Mouse (Mus musculus) v-Abl transformed pro-B cells (cell line): ENCODE measurements at regions not wholly inside any gene's neighbourhood (a gene's known extent, or its start where the extent isn't known, plus 50 kb on each side); places are given as distances from the start of the nearest gene placed in this dataset.
"Not testable (repeated sequence)": the region's sequence is repeated elsewhere in the genome, so short reads cannot be mapped to it uniquely, and the experiment has no call there.

Experiments used
- in situ Hi-C, 2 experiments: fragments of 400-800 bp; cut with MboI; formaldehyde crosslinking; loops; one replicate each; pipeline ENCODE4 v1.15.1; 2025; ENCODE audit not compliant: unreplicated experiment in 2 of 2

DNA sequence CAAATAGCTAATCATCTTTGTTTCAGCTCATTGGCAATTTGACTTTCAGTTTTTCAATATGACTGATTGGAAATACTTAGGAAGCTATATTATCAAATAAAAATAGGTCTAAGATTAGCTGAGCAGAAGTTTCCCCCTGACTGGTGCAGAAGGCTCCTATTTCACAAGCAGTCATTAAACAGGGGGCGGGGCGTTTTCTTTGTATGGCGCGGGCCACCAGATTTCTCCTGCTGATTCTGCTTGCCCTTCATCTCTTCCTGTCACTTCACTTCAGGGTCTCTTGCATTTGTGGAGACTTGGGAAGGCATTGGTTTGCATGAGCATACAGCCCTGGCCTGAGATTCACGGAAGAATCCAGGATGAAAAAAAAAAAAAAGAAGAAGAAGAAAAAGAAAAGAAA lies 102.3 kb upstream of the Adgrl2 start:
- in situ Hi-C loops, result no loop called here

DNA sequence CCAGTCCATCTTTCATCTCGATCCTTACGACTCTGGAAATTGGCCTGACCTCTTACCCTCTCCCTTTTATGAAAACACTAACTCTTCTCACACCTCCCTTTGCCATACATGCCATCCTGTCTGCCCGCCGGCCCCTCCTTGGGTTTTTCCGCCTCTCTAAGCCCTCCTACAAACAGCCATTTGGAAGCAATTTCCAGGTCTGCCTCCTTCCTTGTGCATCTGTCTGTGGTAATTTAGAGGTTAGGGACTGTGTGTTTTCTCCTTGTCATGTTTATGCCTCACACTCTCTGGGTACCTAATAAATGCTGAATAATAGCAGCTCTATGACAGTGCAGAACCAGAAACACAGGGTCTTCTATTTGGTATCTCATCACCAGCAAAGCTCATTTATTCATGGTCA lies 99.7 kb upstream of the Adgrl2 start:
- in situ Hi-C loops, result no loop called here

DNA sequence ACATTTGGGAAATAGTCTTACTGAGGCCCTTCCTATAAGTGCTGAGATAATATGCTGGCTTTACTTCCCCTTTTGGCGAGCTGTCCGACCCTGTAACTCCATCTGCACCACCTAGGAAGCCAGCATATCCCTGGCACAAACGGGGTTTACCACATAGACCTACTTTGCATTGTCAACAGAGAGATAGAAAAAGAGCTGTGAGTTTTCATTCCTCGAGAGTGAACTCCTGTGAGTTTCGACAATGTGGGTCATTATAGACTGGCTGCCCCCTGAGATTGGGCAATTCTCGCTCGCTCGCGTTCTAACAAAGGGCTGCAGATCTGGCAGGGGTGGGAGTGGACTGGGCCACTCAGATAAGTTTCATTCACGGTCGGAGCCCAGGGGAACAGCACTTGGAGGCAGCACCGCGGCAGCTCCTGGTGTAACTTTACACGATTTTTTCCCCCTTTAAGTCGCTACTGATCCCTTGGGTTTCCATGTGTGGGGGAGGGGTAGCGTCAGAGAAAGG lies 98.3 kb upstream of the Adgrl2 start:
- in situ Hi-C loops, result no loop called here

DNA sequence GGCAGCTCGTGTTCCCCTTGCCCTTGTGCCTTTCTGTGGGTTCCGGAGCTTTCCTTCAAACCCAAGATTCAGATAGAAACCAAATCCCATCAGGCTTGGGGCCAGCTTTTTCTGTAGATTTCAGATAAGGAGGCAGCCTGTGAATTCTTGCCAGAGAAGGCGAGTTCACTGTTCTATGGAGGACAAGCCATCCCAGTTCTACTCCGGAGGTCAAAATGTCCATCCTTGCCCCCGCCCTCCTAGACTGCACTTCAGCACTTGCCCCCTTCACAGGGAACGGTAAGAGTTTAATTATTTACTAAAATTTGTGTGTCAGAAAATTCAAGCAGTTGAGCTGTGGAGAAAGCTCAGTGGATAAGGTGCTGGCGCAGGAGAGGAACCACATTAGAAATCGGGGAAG lies 97.1 kb upstream of the Adgrl2 start:
- in situ Hi-C loops, result no loop called here

DNA sequence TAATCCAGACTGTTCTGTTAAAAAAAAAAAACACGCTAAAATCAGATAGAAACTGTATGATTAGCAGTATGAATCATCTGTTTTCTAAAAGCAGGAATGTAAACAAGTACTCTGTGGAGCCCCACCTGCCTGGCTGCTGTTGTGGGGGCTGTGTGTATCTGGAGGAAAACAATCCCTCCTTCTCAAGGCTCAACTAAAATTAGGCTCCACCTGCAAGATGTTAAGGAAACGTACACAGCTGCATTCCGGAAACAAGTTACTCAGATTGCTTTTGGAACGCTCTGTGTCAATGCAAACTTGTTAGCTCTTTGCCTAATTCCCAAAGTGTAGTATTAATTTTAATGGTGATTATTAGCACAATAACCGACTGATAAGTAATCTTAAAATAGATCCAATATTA lies 96.3 kb upstream of the Adgrl2 start:
- in situ Hi-C loops, result no loop called here

DNA sequence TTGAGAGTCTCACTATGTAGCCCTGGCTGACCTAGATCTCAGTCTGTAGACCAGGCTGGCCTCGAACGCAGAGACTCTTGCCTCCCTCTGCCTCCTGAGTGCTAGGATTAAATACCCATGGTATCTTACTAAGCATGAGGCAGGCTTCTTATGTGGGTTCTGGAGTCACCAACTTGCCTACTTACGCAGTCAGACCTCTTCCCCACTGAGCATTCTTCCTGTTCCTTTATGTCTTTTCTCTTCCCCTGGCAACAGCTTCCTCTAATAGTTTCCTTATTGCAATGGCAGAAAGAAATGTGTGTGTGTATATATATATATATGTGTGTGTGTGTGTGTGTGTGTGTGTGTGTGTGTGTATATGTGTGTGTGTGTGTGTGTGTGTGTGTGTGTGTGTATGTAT lies 95.7 kb upstream of the Adgrl2 start:
- in situ Hi-C loops, result no loop called here

DNA sequence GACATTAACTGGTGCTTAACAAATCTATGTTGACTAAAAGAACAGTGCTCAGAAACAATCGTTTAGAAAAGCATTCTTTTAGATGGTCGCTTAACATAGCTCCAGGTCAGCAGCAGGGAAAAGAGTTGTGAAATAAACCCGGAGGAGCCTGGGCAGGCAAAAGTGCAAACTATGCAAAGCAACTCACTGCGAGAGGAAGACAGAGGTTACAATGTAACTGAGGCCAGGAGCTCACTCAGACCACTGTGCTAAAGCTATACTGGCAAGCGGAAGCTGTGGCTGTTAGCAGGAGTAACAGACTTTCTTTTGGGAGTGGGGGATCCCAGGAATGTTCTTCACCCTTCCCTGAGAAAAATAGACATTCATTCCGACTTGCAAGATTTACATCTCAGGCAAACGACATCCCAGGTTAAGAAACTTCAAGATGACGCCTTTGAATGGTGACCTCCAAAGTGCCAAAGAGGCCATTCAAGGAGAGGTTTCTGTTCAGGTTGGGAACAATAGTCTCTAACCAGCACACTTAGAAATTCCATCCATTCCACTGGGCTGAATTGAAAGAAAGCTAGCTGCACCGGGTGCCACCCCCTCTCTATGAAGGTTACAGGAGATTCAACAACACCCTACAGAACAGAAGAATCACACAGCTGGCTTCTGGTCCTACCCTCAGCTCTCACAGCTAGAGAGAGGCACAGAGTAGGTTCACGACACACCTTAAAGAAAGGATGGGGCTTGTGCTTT lies 94.7 kb upstream of the Adgrl2 start:
- in situ Hi-C loops, result no loop called here

DNA sequence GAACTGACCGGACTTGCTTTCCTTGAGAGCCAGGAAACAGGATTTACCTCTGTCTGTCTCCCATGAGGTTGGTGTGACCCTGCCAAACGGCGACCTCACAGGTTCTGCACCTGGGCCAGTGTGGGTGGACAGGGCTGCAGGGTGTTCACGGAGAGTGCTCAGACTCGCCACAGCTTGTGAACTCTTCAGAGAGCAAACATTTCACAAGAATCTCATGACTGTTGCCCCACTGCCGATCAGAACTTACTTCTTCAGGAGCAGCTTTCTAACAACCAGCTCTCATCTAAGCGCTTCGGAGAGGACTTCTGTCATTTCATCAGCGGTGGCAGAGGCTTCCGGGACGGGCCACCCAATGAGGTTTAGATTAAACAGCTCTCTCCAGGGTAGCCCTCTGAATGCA lies 93.0 kb upstream of the Adgrl2 start:
- in situ Hi-C loops, result no loop called here

DNA sequence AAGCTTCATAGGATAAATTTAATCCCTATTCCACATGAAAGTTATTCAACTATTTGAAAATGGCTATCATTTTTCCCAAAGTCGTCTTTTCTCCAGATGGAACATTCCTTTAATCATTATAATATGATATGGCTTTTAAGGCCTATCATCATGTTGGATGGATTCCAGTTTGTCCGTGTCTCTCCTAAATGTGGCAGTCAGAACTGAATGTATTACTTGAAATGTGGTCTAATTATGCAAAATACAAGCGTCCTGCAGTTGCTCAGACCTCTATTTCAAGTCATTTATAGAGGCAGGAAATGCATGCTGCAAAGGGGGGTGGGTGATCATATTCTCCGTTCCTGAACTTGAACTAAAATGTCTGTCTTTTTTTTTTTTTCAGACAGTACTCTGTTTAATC lies 88.5 kb upstream of the Adgrl2 start:
- in situ Hi-C loops, result no loop called here

DNA sequence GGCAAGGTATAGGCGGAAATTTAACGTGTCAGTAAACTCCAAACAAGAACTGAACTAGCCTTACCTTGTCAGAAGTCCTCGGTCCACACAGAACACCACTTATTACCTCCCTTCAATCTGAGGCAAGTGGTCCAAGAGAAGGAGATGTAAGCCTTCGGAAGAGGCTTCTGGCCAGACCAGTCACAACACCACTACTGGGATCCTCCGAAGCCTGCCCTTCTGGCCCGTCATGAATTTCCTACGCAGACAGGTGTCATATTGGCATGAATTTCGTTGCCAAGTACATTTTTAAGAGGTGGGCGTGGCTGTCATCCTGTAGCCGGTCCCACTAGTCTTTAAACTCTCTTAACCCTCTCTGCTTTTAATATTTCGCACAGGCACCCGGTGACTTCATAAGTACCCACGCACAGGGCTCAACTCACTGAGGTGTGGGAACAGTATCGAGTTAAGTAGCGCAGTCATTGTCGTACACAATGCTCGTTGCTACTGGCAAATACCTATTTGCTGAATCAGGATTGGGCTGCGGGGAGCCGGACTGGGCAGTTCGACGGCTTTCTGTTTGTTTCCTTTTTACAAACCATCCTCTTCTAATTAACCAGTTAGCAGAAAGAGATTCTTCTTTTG lies 86.7 kb upstream of the Adgrl2 start:
- in situ Hi-C loops, result no loop called here

DNA sequence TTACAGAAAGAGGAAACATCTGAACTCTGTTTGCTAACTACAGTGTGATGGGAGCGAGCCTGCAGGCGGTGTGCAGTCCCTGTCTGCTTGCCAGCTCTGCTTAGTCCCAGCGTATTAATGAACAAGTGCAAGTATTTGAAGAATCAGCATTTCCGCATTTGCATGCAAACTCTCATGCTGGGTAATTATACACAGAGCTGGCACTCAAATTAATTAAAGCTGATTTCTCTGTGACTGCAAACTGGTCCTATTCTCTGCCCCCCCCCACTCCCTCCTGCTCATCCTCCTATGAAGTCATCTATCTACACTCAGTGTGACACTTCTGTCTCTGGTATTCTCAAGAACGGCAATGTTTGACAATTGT lies 85.1 kb upstream of the Adgrl2 start:
- in situ Hi-C loops, result no loop called here

DNA sequence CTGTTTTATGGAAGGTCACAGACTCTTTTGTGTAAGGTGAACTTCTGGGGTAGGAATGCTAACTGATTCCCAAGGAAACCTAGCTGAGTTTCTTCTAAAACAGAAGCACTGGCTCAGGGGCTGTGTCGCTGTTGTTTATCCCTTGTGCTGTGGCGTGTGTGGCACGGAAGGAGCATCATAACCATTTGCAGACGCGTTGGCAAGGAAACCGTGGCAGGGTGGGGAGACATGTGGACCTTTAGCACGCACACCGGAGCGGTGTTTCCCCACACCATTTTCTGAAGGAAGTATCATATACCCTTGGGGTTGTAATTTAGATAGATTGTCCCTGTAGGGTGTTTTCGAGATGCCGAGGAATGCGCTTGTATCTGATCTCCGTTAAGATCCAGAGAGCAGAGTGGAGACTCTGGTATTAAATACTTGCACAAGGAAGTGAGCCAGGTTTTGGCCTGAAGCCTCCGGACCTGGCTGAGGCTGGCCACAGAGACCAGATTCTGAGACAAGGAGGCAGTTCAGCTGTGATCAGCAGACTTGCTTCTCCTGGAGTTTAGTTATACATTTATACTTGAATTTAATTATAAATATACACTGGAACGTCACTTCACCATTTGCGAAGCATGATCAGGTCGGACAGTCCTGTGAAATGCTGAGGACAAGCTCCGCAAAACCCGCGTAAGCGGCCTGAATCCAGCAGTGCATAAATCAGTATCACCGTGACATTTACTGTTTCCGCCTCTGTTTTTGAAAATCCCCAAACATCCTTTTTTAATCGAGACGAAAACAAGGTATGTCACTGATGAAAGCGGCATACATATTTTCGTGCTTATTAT lies 84.5 kb upstream of the Adgrl2 start:
- in situ Hi-C loops, result no loop called here

DNA sequence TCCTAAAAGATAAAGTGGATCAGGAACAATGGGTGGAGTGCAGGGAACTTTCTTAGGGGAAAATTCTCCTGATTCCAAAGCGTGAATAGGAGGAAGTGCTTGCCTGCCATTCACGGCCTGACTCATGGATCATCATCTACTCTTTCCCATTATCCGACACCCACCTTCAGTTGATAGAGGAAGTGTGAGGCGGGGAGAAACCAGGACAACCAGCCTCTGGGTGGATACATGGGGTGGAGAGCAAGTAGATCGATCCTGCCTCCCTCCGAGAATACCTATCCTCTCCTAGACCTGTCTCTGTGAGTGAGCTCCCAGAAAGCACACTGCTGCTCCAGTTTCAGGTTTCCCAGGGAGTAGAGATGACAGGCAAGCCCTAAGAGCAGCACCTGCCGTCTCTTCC lies 79.8 kb upstream of the Adgrl2 start:
- in situ Hi-C loops, result no loop called here

DNA sequence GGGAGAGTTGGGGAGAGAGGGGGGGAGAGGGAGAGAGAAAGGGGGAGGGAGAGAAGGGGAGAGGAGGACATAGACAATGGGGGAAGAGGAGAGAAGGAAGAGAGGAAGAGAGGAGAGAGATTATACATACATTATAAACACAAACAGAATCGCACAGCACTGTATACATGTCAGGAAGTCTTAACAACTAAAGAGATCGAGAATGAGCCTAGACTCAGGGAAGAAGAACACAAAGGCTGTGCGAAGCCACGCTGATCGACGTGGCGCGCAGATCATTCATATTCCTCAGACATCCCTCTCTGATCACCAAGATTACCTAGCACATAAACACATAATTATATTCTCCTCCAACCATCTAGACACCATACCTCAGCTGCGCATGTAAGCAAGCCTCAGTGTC lies 79.1 kb upstream of the Adgrl2 start:
- in situ Hi-C loops, result no loop called here

DNA sequence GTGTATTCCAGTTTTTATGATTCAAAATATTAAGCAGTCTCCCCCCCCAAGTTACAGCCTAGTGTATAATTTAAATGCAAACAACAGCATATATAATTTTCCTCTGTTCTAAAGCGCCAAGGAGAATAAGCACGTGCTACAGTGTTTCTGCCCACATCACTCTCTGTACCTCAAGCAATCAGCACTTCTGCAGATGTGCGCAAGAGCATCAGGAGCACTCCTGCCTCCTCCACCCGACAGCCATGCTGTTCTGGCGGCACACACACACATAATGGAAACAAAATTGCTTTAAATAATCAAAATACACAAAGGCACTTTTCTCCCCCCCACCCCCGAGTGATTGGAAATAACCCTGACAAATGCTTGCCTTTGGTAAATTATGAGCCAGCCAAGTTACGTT lies 78.5 kb upstream of the Adgrl2 start:
- in situ Hi-C loops, result no loop called here

DNA sequence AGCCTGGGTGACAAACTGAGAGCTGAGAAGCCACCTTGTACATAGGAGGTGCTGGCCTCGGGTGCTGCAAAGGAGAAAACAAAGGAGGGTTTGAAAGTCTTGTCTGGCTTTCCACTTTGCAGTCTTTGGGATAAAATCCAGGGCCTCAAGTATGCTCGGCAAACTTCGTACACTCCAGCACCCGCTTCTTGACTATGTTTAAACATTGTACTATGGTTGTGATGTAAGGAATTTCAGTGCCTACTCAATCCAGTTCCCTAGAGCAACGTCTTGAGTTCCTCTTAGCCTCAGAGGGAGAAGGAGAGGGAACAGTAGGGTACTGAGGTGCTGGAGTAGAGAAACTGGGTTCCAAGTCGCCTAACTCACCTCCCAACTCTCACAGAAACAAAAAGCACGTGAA lies 77.4 kb upstream of the Adgrl2 start:
- in situ Hi-C loops, result no loop called here

DNA sequence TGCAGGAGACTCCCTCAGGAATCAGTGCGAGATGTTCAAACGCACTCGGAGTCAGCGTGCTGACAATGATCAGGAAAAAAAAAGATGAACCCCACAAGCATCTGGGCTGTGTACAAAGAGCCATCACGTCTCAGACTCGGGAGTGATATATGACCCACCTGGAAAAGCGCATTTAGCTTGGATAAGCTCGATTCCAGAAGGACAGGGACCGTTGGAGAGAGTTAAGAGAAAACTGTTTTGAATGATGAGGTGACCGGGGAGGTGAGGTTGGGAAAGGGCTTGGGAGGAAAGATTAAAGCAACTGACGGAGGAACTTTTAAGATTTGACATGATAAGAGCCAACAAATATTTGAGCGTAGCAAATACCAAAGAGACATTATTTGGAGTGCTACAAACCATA lies 64.7 kb upstream of the Adgrl2 start:
- in situ Hi-C loops, result no loop called here

DNA sequence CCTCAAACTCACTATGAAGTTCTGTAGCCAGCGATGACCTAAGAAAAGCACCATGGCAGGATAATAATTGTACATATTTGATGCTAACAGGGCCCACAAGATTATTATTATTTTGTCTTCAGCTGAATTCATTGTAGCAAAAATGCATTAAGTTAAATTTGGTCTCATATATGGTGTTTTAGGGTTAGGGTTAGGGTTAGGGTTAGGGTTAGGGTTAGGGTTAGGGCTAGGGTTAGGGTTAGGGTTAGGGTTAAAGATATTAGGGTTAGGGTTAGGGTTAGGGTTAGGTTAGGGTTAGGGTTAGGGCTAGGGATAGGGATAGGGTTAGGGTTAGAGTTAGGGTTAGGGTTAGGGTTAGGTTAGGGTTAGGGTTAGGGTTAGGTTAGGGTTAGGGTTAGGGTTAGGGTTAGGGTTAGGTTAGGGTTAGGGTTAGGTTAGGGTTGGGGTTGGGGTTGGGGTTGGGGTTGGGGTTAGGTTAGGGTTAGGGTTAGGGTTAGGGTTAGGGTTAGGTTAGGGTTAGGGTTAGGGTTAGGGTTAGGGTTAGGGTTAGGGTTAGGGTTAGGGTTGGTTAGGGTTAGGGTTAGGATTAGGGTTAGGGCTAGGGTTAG lies 62.0 kb upstream of the Adgrl2 start:
- in situ Hi-C loops, result not testable (repeated sequence)

DNA sequence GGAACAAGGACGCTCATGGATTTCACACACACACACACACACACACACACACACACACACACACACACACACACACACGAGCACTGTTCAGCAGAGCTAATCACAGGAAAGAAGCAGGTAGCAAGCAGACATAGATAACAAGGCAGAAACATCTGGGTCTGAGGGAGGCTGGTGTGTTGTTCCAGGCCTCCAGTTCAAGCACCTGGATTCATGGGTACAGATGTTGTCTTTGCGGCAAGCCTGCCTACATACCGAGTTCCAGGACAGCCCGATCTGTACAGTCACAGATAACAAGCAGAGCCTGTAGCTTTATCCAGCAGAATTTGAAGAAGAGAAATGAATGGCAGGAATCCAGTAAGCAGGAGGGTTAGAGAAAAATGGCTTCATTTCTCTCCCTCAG lies 55.0 kb upstream of the Adgrl2 start:
- in situ Hi-C loops, result no loop called here

DNA sequence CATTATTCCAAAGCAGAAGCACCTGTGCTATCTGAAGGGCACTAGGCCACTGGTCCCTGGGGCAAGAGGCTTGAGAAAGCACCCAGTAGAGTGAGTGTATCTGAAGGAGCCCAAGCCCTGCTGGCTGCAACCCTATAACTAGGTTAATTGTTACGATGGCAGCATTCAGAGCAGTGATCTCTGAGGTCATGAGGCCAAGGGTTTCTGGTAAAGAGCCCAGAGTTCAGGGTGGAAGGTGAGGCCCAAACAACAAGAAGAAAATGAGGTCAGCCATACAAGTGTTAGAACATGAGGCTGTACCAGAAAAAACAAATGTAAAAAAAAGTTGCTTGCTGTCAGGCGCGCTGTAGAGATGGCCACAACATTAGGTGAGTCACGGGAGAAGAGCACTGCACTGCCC lies 53.5 kb upstream of the Adgrl2 start:
- in situ Hi-C loops, result no loop called here

DNA sequence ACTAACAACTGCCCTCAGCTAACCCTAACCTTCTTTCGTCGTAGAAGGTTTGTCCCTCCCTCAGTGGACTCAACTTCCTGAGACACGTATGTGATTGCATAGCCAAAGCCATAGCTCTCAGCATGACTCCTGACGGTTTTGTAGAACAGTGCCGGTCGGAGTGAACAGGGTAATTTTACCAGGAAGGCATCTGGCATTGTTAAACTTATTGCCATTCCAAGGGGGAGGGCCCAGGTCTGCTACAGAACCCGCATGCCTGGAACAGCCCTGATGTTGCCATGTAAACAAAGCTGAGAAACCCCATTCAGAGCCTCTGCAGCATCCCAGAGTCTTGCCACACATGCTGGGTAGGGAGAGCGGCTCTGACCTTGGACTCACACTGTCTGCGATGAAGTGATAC lies 52.2 kb upstream of the Adgrl2 start:
- in situ Hi-C loops, result no loop called here
